Mouse (Mus musculus) CH12.LX (cell line): Measurements from ENCODE around the gene Nfe2l1. TPM values are rescaled to one million over a fixed set of nuclear protein-coding genes. Genes with fewer than 3 reads are reported as not detected.
A peak's percentile ranks its signal among the peaks of the same experiment; 100 is the strongest.

Experiments used
- DNase-seq: peaks from one replicate; pipeline ENCODE4 v3.0.0-alpha.2; 2013; ENCODE audit errors: extremely low read depth
- H3K27ac ChIP-seq: 2 replicates; pipeline ENCODE4 v1.5.1; 2012; ENCODE audit warnings: low read depth, mild to moderate bottlenecking, control low read depth, moderate library complexity; ENCODE audit not compliant: insufficient read depth
- H3K27me3 ChIP-seq: replicated peaks from 2 replicates; pipeline ENCODE3; 2012; ENCODE audit warnings: inconsistent platforms
- H3K36me3 ChIP-seq, 2 experiments: replicated peaks in 1 of 2; 2 replicates each; pipeline versions ENCODE3 to v1.6.1; 2012; ENCODE audit warnings: inconsistent platforms in 1 of 2, low read length in 1 of 2, mild to moderate bottlenecking in 1 of 2, mixed read lengths in 1 of 2, moderate library complexity in 1 of 2; ENCODE audit not compliant: control insufficient read depth in 1 of 2, insufficient read depth in 1 of 2
- H3K4me1 ChIP-seq, 2 experiments: 2 replicates each; pipeline ENCODE4 v1.6.1; 2012; ENCODE audit warnings: inconsistent platforms in 1 of 2, moderate library complexity in 1 of 2; ENCODE audit not compliant: insufficient read depth in 2 of 2, control insufficient read depth in 1 of 2
- H3K4me2 ChIP-seq: 2 replicates; pipeline ENCODE4 v1.6.1; 2012; ENCODE audit warnings: low read depth, mild to moderate bottlenecking, control low read depth; ENCODE audit not compliant: poor library complexity, insufficient read depth, severe bottlenecking
- H3K4me3 ChIP-seq, 3 experiments: fragments of 150-350 bp in 1 of 3; sonication (generic) in 1 of 3; replicated peaks in 1 of 3; 2 replicates each; pipeline versions ENCODE3 to v1.5.1; 2011 to 2012; ENCODE audit warnings: low read depth in 2 of 3, low read length in 2 of 3, mild to moderate bottlenecking in 2 of 3, moderate library complexity in 2 of 3, control low read depth in 1 of 3, improper control_type of control experiment in 1 of 3, inconsistent platforms in 1 of 3, mixed read lengths in 1 of 3; ENCODE audit not compliant: poor library complexity in 1 of 3
- H3K79me2 ChIP-seq: replicated peaks from 2 replicates; pipeline ENCODE4 v1.6.1; 2012; ENCODE audit warnings: mild to moderate bottlenecking, moderate library complexity; ENCODE audit not compliant: control insufficient read depth, poor library complexity, insufficient read depth, severe bottlenecking; ENCODE audit errors: extremely low read depth
- H3K9ac ChIP-seq: 2 replicates; pipeline ENCODE4 v1.6.1; 2012; ENCODE audit warnings: low read depth, mild to moderate bottlenecking, control low read depth, moderate library complexity; ENCODE audit not compliant: insufficient read depth
- H3K9me3 ChIP-seq: replicated peaks from 2 replicates; pipeline ENCODE3; 2012; ENCODE audit warnings: low read length, inconsistent platforms, mixed read lengths
- BHLHE40 ChIP-seq: IDR thresholded peaks from 2 replicates; pipeline ENCODE4 v1.6.1; 2011; ENCODE audit warnings: mild to moderate bottlenecking, low read depth, low read length, improper control_type of control experiment
- CHD1 ChIP-seq: IDR thresholded peaks from 2 replicates; pipeline ENCODE4 v1.6.1; 2012; ENCODE audit warnings: low read depth, low read length, improper control_type of control experiment, inconsistent platforms
- CTCF ChIP-seq, 2 experiments: IDR thresholded peaks in 1 of 2; conservative IDR thresholded peaks in 1 of 2; 2 replicates each; pipeline ENCODE4 v1.5.1; 2011 to 2012; ENCODE audit warnings: low read depth in 2 of 2, low read length in 2 of 2, improper control_type of control experiment in 1 of 2, inconsistent platforms in 1 of 2, mild to moderate bottlenecking in 1 of 2, moderate library complexity in 1 of 2
- E2F4 ChIP-seq: IDR thresholded peaks from 2 replicates; pipeline ENCODE4 v1.6.1; 2011; ENCODE audit warnings: low read depth, low read length, improper control_type of control experiment; ENCODE audit not compliant: insufficient replicate concordance
- ELF1 ChIP-seq: IDR thresholded peaks from 2 replicates; pipeline ENCODE4 v1.6.1; 2014; ENCODE audit warnings: low read depth, mild to moderate bottlenecking, inconsistent platforms, low read length, improper control_type of control experiment
- IRF4 ChIP-seq: IDR thresholded peaks from 2 replicates; pipeline ENCODE4 v1.6.1; 2014; ENCODE audit warnings: low read depth, mild to moderate bottlenecking, inconsistent platforms, low read length, improper control_type of control experiment
- JUN ChIP-seq: IDR thresholded peaks from 2 replicates; pipeline ENCODE4 v1.6.1; 2011; ENCODE audit warnings: low read depth, mild to moderate bottlenecking, low read length, improper control_type of control experiment, moderate library complexity; ENCODE audit not compliant: insufficient read depth
- JUND ChIP-seq: conservative IDR thresholded peaks from 2 replicates; pipeline ENCODE4 v1.6.1; 2011; ENCODE audit warnings: low read depth, low read length, improper control_type of control experiment
- KAT2A ChIP-seq: IDR thresholded peaks from 2 replicates; pipeline ENCODE4 v1.6.1; 2012; ENCODE audit warnings: low read length, improper control_type of control experiment, inconsistent platforms; ENCODE audit not compliant: insufficient replicate concordance
- MAFK ChIP-seq: IDR thresholded peaks from 2 replicates; pipeline ENCODE4 v1.6.1; 2011; ENCODE audit warnings: low read length, improper control_type of control experiment; ENCODE audit not compliant: insufficient replicate concordance
- MAX ChIP-seq: IDR thresholded peaks from 2 replicates; pipeline ENCODE4 v1.6.1; 2011; ENCODE audit warnings: low read length, improper control_type of control experiment
- MAZ ChIP-seq: IDR thresholded peaks from 2 replicates; pipeline ENCODE4 v1.6.1; 2012; ENCODE audit warnings: low read depth, mild to moderate bottlenecking, inconsistent platforms, low read length, improper control_type of control experiment, moderate library complexity
- MEF2A ChIP-seq: IDR thresholded peaks from 2 replicates; pipeline ENCODE4 v1.6.1; 2014; ENCODE audit warnings: low read depth, mild to moderate bottlenecking, inconsistent platforms, low read length, improper control_type of control experiment, borderline replicate concordance
- MXI1 ChIP-seq: IDR thresholded peaks from 2 replicates; pipeline ENCODE4 v1.6.1; 2011; ENCODE audit warnings: mild to moderate bottlenecking, low read depth, low read length, improper control_type of control experiment
- MYC ChIP-seq: IDR thresholded peaks from 2 replicates; pipeline ENCODE4 v1.6.1; 2011; ENCODE audit warnings: low read depth, mild to moderate bottlenecking, improper control_type of control experiment, low read length
- NELFE ChIP-seq: IDR thresholded peaks from 2 replicates; pipeline ENCODE4 v1.6.1; 2011; ENCODE audit warnings: low read depth, low read length, improper control_type of control experiment
- NRF1 ChIP-seq: IDR thresholded peaks from 2 replicates; pipeline ENCODE4 v1.6.1; 2014; ENCODE audit warnings: low read depth, mild to moderate bottlenecking, inconsistent platforms, low read length, improper control_type of control experiment, moderate library complexity
- PAX5 ChIP-seq: IDR thresholded peaks from 2 replicates; pipeline ENCODE4 v1.6.1; 2012; ENCODE audit warnings: low read length, inconsistent platforms, mixed read lengths
- POLR2A ChIP-seq: IDR thresholded peaks from 2 replicates; pipeline ENCODE4 v1.6.1; 2011; ENCODE audit warnings: low read depth, mild to moderate bottlenecking, improper control_type of control experiment, low read length
- RAD21 ChIP-seq: IDR thresholded peaks from 2 replicates; pipeline ENCODE4 v1.6.1; 2011; ENCODE audit warnings: low read depth, mild to moderate bottlenecking, low read length, improper control_type of control experiment, moderate library complexity
- SIN3A ChIP-seq: IDR thresholded peaks from 2 replicates; pipeline ENCODE4 v1.6.1; 2012; ENCODE audit warnings: low read length, improper control_type of control experiment, inconsistent platforms
- SMC3 ChIP-seq: IDR thresholded peaks from 2 replicates; pipeline ENCODE4 v1.6.1; 2011; ENCODE audit warnings: low read depth, low read length, improper control_type of control experiment
- TBP ChIP-seq: conservative IDR thresholded peaks from 2 replicates; pipeline ENCODE4 v1.6.1; 2011; ENCODE audit warnings: low read depth, low read length, improper control_type of control experiment
- TCF12 ChIP-seq: IDR thresholded peaks from 2 replicates; pipeline ENCODE4 v1.6.1; 2014; ENCODE audit warnings: low read depth, mild to moderate bottlenecking, inconsistent platforms, low read length, improper control_type of control experiment
- USF1 ChIP-seq: IDR thresholded peaks from 2 replicates; pipeline ENCODE4 v1.6.1; 2014; ENCODE audit warnings: low read depth, mild to moderate bottlenecking, inconsistent platforms, low read length, improper control_type of control experiment
- USF2 ChIP-seq: conservative IDR thresholded peaks from 2 replicates; pipeline ENCODE4 v1.6.1; 2011; ENCODE audit warnings: low read depth, low read length, improper control_type of control experiment
- ZC3H11A ChIP-seq: IDR thresholded peaks from 2 replicates; pipeline ENCODE4 v1.6.1; 2012; ENCODE audit warnings: low read depth, mild to moderate bottlenecking, inconsistent platforms, low read length, improper control_type of control experiment
- ZKSCAN1 ChIP-seq: IDR thresholded peaks from 2 replicates; pipeline ENCODE4 v1.6.1; 2012; ENCODE audit warnings: low read depth, inconsistent platforms, low read length, improper control_type of control experiment, borderline replicate concordance
- ZMIZ1 ChIP-seq: IDR thresholded peaks from 2 replicates; pipeline ENCODE4 v1.6.1; 2012; ENCODE audit warnings: low read depth, mild to moderate bottlenecking, inconsistent platforms, low read length, improper control_type of control experiment
- ZNF384 ChIP-seq: IDR thresholded peaks from 2 replicates; pipeline ENCODE4 v1.6.1; 2012; ENCODE audit warnings: low read depth, low read length, improper control_type of control experiment, inconsistent platforms
- dilution Hi-C: fragments of 300-500 bp; cut with MboI; formaldehyde crosslinking; loops from 2 replicates; pipeline ENCODE4 v1.14.3; 2020; ENCODE audit warnings: low sequenced_read_pairs; ENCODE audit not compliant: extremely low pct_unique_long_range_greater_than_20kb, extremely low pct_ligation_motif_present
- in situ Hi-C: fragments of 300-500 bp; cut with MboI; formaldehyde crosslinking; loops from 3 replicates; pipeline ENCODE4 v1.14.3; 2019; ENCODE audit warnings: low sequenced_read_pairs, low pct_ligation_motif_present, low pct_unique_long_range_greater_than_20kb, mixed read lengths
- polyA plus RNA-seq: library from polyadenylated mRNA; unstranded; fragments of >175 nt; gene quantifications from 2 replicates; pipeline ENCODE4 v1.2.1, GENCODE M21; 2012; ENCODE audit warnings: low read depth; ENCODE audit not compliant: insufficient read length
- total RNA-seq, 2 experiments: library from RNA; depleted of rRNA; stranded (reverse); fragments of 300-350 nt in 1 of 2; fragments of >200 nt in 1 of 2; gene quantifications; 2 replicates each; pipeline ENCODE4 v1.2.3; 2012 to 2014

The Nfe2l1 gene
- total and polyA plus RNA-seq, 3 experiments = 77.7 to 169 (median 145) TPM

- no peak for DNase-seq
- dilution Hi-C loops = no loop called here
- peak overlapping the region; percentile 75 for H3K4me2 ChIP-seq
- peak overlapping the region; percentile 62 to 79 (median 78) for H3K4me3 ChIP-seq
- TF ChIP-seq USF1 (no peak), E2F4 (no peak), NELFE (no peak), MYC (0 out of 2 replicates have a peak, but pooled peaks have one; percentile 38), NRF1 (no peak), MAZ (no peak), SMC3 (no peak), PAX5 (no peak), MAFK (no peak), JUN (no peak), IRF4 (peak; percentile 46; the same call in 1 of the 2 replicates), KAT2A (no peak), USF2 (no peak), ELF1 (peak; percentile 35; the same call in 1 of the 2 replicates), MXI1 (no peak), ZKSCAN1 (no peak), SIN3A (peak; percentile 81; the same call in 1 of the 2 replicates)
- H3K36me3 ChIP-seq = peaks cover 12 to 24% of the 10 kb centered on the region in 2 experiments
- H3K27ac ChIP-seq = peak overlapping the region; percentile 76
- no peaks in the 10 kb centered on the region for H3K27me3 ChIP-seq
- peak overlapping the region; percentile 71 for H3K9ac ChIP-seq
- peaks cover 15 to 65% of the 10 kb centered on the region in 2 experiments for H3K4me1 ChIP-seq
- H3K9me3 ChIP-seq = no peaks in the 10 kb centered on the region
- in situ Hi-C loops = no loop called here
- H3K79me2 ChIP-seq = peaks cover 35% of the 10 kb centered on the region
Observed at GRCm38 (mm10) chr11:96830539-96831216, 910 bp upstream of the Nfe2l1 start.

GRCm38 (mm10) chr11:96829403-96829812, 360 bp downstream of the Nfe2l1 start:
- in situ Hi-C loops (no loop called here), dilution Hi-C loops (no loop called here)
- peak overlapping the region; percentile 98 for H3K27ac ChIP-seq
- H3K79me2 ChIP-seq = peaks cover 47% of the 10 kb centered on the region
- DNase-seq = peak; percentile 89
- H3K4me1 ChIP-seq = peaks cover 19 to 72% of the 10 kb centered on the region in 2 experiments
- 0 out of 2 replicates have a peak overlapping the region, but pooled peaks have one; percentile 77 for H3K4me2 ChIP-seq
- TF ChIP-seq ZNF384 (no peak), TBP (peak; percentile 97), USF2 (no peak), CTCF (conservative IDR thresholded peaks at IDR 0.05 in 1 of 2, IDR thresholded peaks at IDR 0.05 in 1 of 2; ENCODE audit: low read depth in 2 of 2, low read length in 2 of 2) (0 out of 4 replicates have a peak, but pooled peaks of 1 of the 2 experiments have one; percentile 1), RAD21 (no peak), TCF12 (peak; percentile 89), ZC3H11A (no peak), SIN3A (peak; percentile 86; the same call in 1 of the 2 replicates), NELFE (peak; percentile 98), MEF2A (peak; percentile 61; the same call in 1 of the 2 replicates), MXI1 (peak; percentile 95), CHD1 (peak; percentile 97), MAFK (no peak), IRF4 (peak; percentile 25; the same call in 1 of the 2 replicates), ZMIZ1 (peak; percentile 98), BHLHE40 (peak; percentile 30; the same call in 1 of the 2 replicates), MAX (peak; percentile 88), POLR2A (peak; percentile 99), JUND (no peak), KAT2A (no peak), NRF1 (no peak), MAZ (peak; percentile 68; the same call in 1 of the 2 replicates)
- TF ChIP-seq, all 38 proteins: peak for 14
- H3K9me3 ChIP-seq = no peaks in the 10 kb centered on the region
- H3K27me3 ChIP-seq = no peaks in the 10 kb centered on the region
- H3K9ac ChIP-seq = peak overlapping the region; percentile 96
- peaks cover 16 to 32% of the 10 kb centered on the region in 2 experiments for H3K36me3 ChIP-seq
- peak overlapping the region; percentile 79 to 94 (median 82) for H3K4me3 ChIP-seq
